Mouse (Mus musculus) megakaryocyte, embryonic 14.5 days (primary cell): ENCODE data around the gene Atxn3.

Experiments used
- FLI1 ChIP-seq: IDR thresholded peaks from 2 replicates; pipeline ENCODE4 v1.6.1; 2012; ENCODE audit warnings: low read length, inconsistent platforms, mixed read lengths
- GATA1 ChIP-seq: IDR thresholded peaks from 3 replicates; pipeline ENCODE4 v1.6.1; 2012; ENCODE audit warnings: mixed read lengths, low read length, inconsistent platforms, borderline replicate concordance

- TF ChIP-seq GATA1: no peak
- no peak for TF ChIP-seq FLI1
Observed at GRCm38 (mm10) chr12:101977404-101977915, 19.4 kb upstream of the Atxn3 start.
